Mouse (Mus musculus) MEL (cell line): ENCODE measurements at regions not wholly inside any gene's neighbourhood (a gene's known extent, or its start where the extent isn't known, plus 50 kb on each side); places are given as distances from the start of the nearest gene placed in this dataset.

ENCODE experiments used
- CHD1 ChIP-seq: IDR thresholded peaks from 2 replicates; pipeline ENCODE4 v1.6.1; 2012; ENCODE audit warnings: low read depth, mild to moderate bottlenecking, inconsistent platforms, low read length, improper control_type of control experiment
- CTCF ChIP-seq, 3 experiments: IDR thresholded peaks in 2 of 3; conservative IDR thresholded peaks in 1 of 3; 2 replicates each; pipeline ENCODE4 v1.5.1; 2011 to 2012; ENCODE audit warnings: low read length in 3 of 3, low read depth in 2 of 3, mild to moderate bottlenecking in 2 of 3, improper control_type of control experiment in 1 of 3, inconsistent platforms in 1 of 3, mixed read lengths in 1 of 3, moderate library complexity in 1 of 3; ENCODE audit not compliant: control insufficient read depth in 1 of 3, insufficient read depth in 1 of 3, poor library complexity in 1 of 3, severe bottlenecking in 1 of 3
- E2F4 ChIP-seq: IDR thresholded peaks from 2 replicates; pipeline ENCODE4 v1.6.1; 2011; ENCODE audit warnings: low read depth, low read length, improper control_type of control experiment, borderline replicate concordance
- EP300 ChIP-seq, 2 experiments: IDR thresholded peaks; 2 replicates each; pipeline ENCODE4 v1.6.1; 2011; ENCODE audit warnings: improper control_type of control experiment in 2 of 2, low read length in 2 of 2, low read depth in 1 of 2, mild to moderate bottlenecking in 1 of 2
- MAX ChIP-seq: IDR thresholded peaks from 2 replicates; pipeline ENCODE4 v1.6.1; 2011; ENCODE audit warnings: low read length, improper control_type of control experiment
- MAZ ChIP-seq: IDR thresholded peaks from 2 replicates; pipeline ENCODE4 v1.6.1; 2012; ENCODE audit warnings: low read depth, mild to moderate bottlenecking, inconsistent platforms, low read length, improper control_type of control experiment
- MXI1 ChIP-seq: IDR thresholded peaks from 2 replicates; pipeline ENCODE4 v1.6.1; 2011; ENCODE audit warnings: mild to moderate bottlenecking, low read depth, low read length, improper control_type of control experiment
- POLR2A ChIP-seq, 2 experiments: IDR thresholded peaks; 2 replicates each; pipeline ENCODE4 v1.6.1; 2011 to 2012; ENCODE audit warnings: low read length in 2 of 2, mild to moderate bottlenecking in 2 of 2, control low read depth in 1 of 2, improper control_type of control experiment in 1 of 2, low read depth in 1 of 2, moderate library complexity in 1 of 2; ENCODE audit not compliant: control insufficient read depth in 1 of 2, insufficient read depth in 1 of 2, poor library complexity in 1 of 2
- RAD21 ChIP-seq: IDR thresholded peaks from 2 replicates; pipeline ENCODE4 v1.6.1; 2011; ENCODE audit warnings: mild to moderate bottlenecking, low read depth, low read length, improper control_type of control experiment
- RCOR1 ChIP-seq: IDR thresholded peaks from 2 replicates; pipeline ENCODE4 v1.6.1; 2012; ENCODE audit warnings: low read depth, mild to moderate bottlenecking, inconsistent platforms, low read length, improper control_type of control experiment
- TBP ChIP-seq: IDR thresholded peaks from 2 replicates; pipeline ENCODE4 v1.8.0; 2011; ENCODE audit warnings: low read depth, low read length, improper control_type of control experiment
- ZKSCAN1 ChIP-seq: IDR thresholded peaks from 2 replicates; pipeline ENCODE4 v1.6.1; 2012; ENCODE audit warnings: low read depth, mild to moderate bottlenecking, inconsistent platforms, low read length, improper control_type of control experiment, moderate library complexity

DNA sequence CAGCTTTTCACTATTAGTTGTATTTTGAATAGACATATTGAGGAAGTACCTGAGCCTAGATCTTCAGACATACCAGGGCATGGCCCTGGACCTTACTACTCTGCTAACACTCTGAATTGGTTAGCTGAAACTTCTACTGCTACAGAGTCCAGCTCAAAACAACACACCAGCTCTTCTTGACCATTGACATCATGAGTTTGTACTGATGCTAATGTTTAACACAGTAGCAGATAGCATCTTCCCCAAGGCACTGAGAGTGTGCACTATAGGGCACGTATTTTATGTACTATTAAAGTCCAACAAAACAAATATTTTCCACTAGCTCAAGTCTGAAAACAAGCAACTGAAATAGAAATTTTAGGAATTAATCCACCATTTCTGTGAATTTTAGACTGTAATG is 157.8 kb downstream of the Ptger3 start:
- TF ChIP-seq CTCF (IDR thresholded peaks at IDR 0.05 in 2 of 3, conservative IDR thresholded peaks at IDR 0.05 in 1 of 3; ENCODE audit: control insufficient read depth in 1 of 3, insufficient read depth in 1 of 3, low read depth in 2 of 3, low read length in 3 of 3, poor library complexity in 1 of 3, severe bottlenecking in 1 of 3) = no peak
- TF ChIP-seq E2F4 = no peak
- no peak for TF ChIP-seq MAX
- no peak for TF ChIP-seq RAD21
- no peak for TF ChIP-seq MAZ
- TF ChIP-seq TBP = no peak
- TF ChIP-seq EP300 (IDR thresholded peaks at IDR 0.05; ENCODE audit: low read depth in 1 of 2, low read length in 2 of 2) = no peak
- TF ChIP-seq CHD1 = no peak
- no peak for TF ChIP-seq POLR2A (IDR thresholded peaks at IDR 0.05; ENCODE audit: control insufficient read depth in 1 of 2, insufficient read depth in 1 of 2, low read depth in 1 of 2, low read length in 2 of 2, poor library complexity in 1 of 2)
- TF ChIP-seq RCOR1 = no peak
- no peak for TF ChIP-seq ZKSCAN1
- TF ChIP-seq MXI1 = no peak
